Mouse (Mus musculus) embryonic fibroblast, embryonic 13.5 days (primary cell): ENCODE measurements around the gene 4930402F06Rik.

Experiments
- CTCF ChIP-seq: IDR thresholded peaks from 2 replicates; pipeline ENCODE4 v1.5.1; 2011; ENCODE audit warnings: mild to moderate bottlenecking, control low read depth, low read length, moderate library complexity, borderline replicate concordance; ENCODE audit not compliant: insufficient read depth
- POLR2A ChIP-seq: IDR thresholded peaks from 2 replicates; pipeline ENCODE4 v1.6.1; 2011; ENCODE audit warnings: low read depth, mild to moderate bottlenecking, control low read depth, low read length, moderate library complexity

GRCm38 (mm10) chr2:35441419-35441818 is 44.4 kb upstream of the 4930402F06Rik start:
- TF ChIP-seq POLR2A (no peak), CTCF (no peak)
